9 mouse cellular contexts compared by ENCODE assay signal in the genomic region with DNA sequence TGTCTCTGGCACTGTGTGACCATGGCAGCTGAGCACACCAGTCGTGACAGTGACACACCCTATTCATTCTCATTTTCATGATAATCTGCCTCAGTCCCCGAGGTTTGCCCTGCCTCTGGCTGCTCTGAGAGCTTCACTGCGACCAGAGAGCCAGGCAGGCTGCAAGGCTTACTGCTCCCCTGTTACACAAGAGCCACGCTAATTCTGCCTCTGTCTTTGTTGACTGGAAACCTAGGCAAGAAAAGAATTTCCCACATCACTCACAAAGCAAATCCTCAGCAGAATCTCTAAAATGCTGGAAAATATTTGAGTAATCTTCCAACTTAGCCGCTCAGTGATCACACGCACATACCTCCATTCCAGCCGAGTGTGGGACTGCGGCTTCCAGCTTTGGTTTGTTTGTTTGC.
A peak's percentile ranks its signal among the peaks of the same experiment; 100 is the strongest.
DNase-seq lines count a peak whose midpoint lies in the region; ATAC-seq and TF ChIP-seq lines count a peak whose summit lies in the region.
"Had no signal": no experiment of that assay in that cellular context is flagged by ENCODE, and none has a peak within 500 bp of the region (broad histone marks: within the 10 kb centered on the region; RNA-seq: fewer than 3 reads in every experiment).

No protein-coding gene starts in this region.

- H3K4me3 ChIP-seq in forebrain, embryonic 16.5 days (replicated peaks; ENCODE audit: low read length), result no peak overlapping the region
- no peak overlapping the region for H3K4me3 ChIP-seq in limb, embryonic 12.5 days (replicated peaks)
- H3K4me3 ChIP-seq in small intestine, adult 2 months (ENCODE audit: low read depth, low read length), result no peak overlapping the region

- peak; percentile 44 for DNase-seq in lung, postnatal 10 days
- no peak for DNase-seq in lung, adult 18-20 months
- DNase-seq in left cerebral cortex, adult 11 months (ENCODE audit: low spot score), result no peak
- DNase-seq in layer of hippocampus, postnatal 14 days (ENCODE audit: low spot score in 2 of 2), result no peak
- no peak for DNase-seq in adrenal gland, adult 18-20 months (ENCODE audit: low spot score in 2 of 2)
- DNase-seq: cerebellum, postnatal 14 days had no signal

- 0 out of 2 replicates have a peak, but pooled peaks have one; percentile 15 for ATAC-seq in forebrain, embryonic 16.5 days
- no peak for ATAC-seq in limb, embryonic 12.5 days (ENCODE audit: insufficient number of reproducible peaks, insufficient read depth, low FRiP score, low TSS enrichment, low read depth)

- no peaks in the 10 kb centered on the region for H3K27me3 ChIP-seq in forebrain, embryonic 16.5 days (replicated peaks; ENCODE audit: control insufficient read depth, insufficient read depth, low read length)
- peaks cover 23% of the 10 kb centered on the region; the same call in 1 of the 2 replicates for H3K27me3 ChIP-seq in limb, embryonic 12.5 days
- no peaks in the 10 kb centered on the region for H3K27me3 ChIP-seq in small intestine, adult 2 months (ENCODE audit: control insufficient read depth, insufficient read depth, low read length)

- no peak for TF ChIP-seq CTCF in small intestine, adult 2 months (IDR thresholded peaks at IDR 0.05; ENCODE audit: extremely low read depth, insufficient read length, insufficient replicate concordance, low read depth, low read length)

- peaks cover 4% of the 10 kb centered on the region for H3K4me1 ChIP-seq in forebrain, embryonic 16.5 days (replicated peaks; ENCODE audit: control insufficient read depth, insufficient read depth, low read length)
- peaks cover 13% of the 10 kb centered on the region; the same call in 1 of the 2 replicates for H3K4me1 ChIP-seq in limb, embryonic 12.5 days (replicated peaks)
- peaks cover 52% of the 10 kb centered on the region for H3K4me1 ChIP-seq in small intestine, adult 2 months (ENCODE audit: control insufficient read depth, insufficient read depth, insufficient read length, low read length)

- no peak overlapping the region for H3K27ac ChIP-seq in forebrain, embryonic 16.5 days (ENCODE audit: low read length)
- 0 out of 2 replicates have a peak overlapping the region, but pooled peaks have one; percentile 41 for H3K27ac ChIP-seq in limb, embryonic 12.5 days
- H3K27ac ChIP-seq in small intestine, adult 2 months (ENCODE audit: insufficient read depth, low read depth, low read length), result peak overlapping the region; percentile 97

- no peak for TF ChIP-seq POLR2A in small intestine, adult 2 months (IDR thresholded peaks at IDR 0.05; ENCODE audit: low read depth, low read length)

- no peak overlapping the region for H3K9ac ChIP-seq in forebrain, embryonic 16.5 days (replicated peaks; ENCODE audit: low read depth, low read length)
- H3K9ac ChIP-seq in limb, embryonic 12.5 days (replicated peaks), result 0 out of 2 replicates have a peak overlapping the region, but pooled peaks have one; percentile 4

- 37% methylated on average over 8 of the region's 8 CpGs for WGBS in forebrain, embryonic 16.5 days
- WGBS in limb, embryonic 12.5 days, result 54% methylated on average over 8 of the region's 8 CpGs
- 12% methylated on average over 8 of the region's 8 CpGs for WGBS in small intestine, adult 2 months

- H3K36me3 ChIP-seq in forebrain, embryonic 16.5 days (ENCODE audit: control insufficient read depth, insufficient read depth), result no peaks in the 10 kb centered on the region
- no peaks in the 10 kb centered on the region for H3K36me3 ChIP-seq in limb, embryonic 12.5 days
- no peaks in the 10 kb centered on the region for H3K36me3 ChIP-seq in small intestine, adult 2 months (ENCODE audit: control insufficient read depth, insufficient read depth, low read length)

- H3K9me3 ChIP-seq in forebrain, embryonic 16.5 days (ENCODE audit: control insufficient read depth, low read length), result no peaks in the 10 kb centered on the region
- H3K9me3 ChIP-seq in limb, embryonic 12.5 days, result no peaks in the 10 kb centered on the region

- no peak overlapping the region for H3K4me2 ChIP-seq in forebrain, embryonic 16.5 days (ENCODE audit: low read length)
- no peak overlapping the region for H3K4me2 ChIP-seq in limb, embryonic 12.5 days
